Mouse (Mus musculus) thymus, postnatal 25 days (tissue): ENCODE measurements around the gene Rps6kb2.

Experiments used
- DNase-seq: peaks from one replicate; pipeline ENCODE4 v3.0.0; 2022

The Rps6kb2 gene

DNA sequence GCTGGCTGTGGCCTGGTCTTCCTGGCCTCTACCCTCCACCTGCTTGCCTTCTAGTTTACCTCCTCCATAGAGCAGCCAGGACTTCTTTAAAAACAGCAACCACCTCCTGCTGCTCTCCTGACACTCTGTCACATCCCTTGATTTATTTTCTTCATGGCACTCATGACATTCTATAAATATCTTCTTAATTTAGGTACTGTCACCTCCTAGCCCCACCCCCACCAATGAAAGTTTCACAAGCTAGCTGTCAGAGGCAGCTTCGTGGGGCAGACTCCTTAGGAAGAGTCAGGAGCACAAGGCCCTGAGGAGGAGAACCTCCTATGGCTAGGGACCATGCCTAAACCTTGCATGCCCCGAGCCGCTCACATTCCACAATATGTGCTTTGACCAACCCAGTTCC, 24.1 kb upstream of the Rps6kb2 start:
- DNase-seq = no peak

DNA sequence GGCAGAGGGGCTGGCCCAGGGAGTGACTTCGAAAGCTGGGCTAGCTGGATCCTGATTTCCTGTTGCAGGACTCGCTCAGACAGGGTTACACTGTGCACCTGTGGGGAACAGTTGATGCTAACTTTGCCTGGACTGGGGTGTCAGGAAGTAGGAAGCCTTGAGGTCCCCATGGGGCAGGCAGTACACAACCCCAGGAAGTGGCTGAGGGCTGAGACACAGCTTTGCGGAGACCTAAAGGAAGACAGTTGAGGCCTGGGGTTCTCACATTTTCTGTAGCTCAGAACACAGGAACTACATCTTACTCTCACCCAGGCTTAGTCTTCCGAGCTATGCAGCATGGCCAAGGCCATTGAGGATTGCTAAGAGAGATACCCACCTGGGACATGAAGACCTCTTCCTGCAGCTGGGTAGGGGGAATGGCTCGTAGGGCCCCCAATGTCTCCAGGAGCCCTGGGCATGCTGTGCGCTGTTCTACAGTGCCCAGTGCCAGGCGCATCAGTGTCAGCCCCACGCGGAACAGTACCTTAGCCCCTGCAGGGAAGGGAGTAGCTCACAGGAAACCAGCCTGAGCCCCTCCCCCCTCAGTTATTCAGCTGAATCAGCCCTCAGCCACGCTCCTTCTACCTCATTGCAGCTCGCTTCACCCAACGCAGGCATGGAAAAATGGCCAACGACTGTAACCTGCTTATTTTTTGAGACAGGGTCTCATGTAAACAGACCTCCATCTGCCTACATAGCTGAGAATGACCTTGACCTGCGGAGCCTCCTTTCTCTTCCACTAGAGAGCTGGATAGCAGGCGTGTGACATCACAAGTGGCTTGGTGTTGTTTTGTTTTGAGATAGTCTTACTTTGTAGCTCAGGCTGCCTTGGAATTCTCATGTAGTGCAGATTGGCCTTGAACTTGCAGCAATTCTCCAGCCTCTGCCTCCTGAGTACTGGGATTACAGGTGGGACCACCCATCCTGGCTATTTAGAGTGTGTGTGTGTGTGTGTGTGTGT, 22.1 kb upstream of the Rps6kb2 start:
- DNase-seq = peak; percentile 88

GRCm38 (mm10) chr19:4183689-4184088, 20.5 kb upstream of the Rps6kb2 start:
- no peak for DNase-seq

DNA sequence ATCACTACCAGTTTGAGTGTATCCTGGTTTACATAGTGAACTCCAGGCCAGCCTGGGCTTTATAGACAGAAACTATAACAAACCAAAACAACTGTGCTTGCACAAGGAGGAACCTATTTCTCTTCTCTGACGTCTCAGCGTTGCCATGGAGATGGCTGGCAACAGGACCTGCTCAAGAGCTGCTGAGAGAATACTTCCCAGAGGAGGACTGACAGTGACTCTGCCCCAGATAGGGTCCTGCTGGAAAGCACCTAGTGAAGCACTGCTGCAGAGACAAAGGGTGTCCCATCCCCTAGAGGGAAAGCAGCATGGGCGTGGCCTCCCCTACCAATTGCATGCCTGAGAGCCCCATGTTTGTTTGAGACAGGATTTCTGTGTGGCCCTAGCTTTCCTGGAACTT, 18.7 kb upstream of the Rps6kb2 start:
- DNase-seq = peak; percentile 41

DNA sequence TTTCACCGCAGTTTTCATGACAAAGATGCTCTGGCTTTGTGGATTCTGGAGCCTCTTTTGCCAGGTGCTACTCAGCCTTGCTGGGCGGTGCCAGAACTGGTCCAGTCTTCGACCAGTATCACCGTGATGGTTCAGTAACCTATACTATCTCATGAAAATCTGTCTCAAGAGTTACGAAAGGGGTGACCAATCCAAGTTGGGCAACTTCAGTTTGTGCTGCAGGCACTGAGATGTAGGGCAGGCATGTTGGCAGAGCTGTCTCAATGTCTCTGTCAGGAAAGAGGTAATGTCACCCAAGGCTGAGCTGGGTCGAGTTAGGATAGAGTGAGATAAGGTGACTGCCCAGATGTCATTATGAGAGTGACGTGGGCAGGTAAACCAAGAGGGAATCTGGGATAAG, 17.3 kb upstream of the Rps6kb2 start:
- no peak for DNase-seq

DNA sequence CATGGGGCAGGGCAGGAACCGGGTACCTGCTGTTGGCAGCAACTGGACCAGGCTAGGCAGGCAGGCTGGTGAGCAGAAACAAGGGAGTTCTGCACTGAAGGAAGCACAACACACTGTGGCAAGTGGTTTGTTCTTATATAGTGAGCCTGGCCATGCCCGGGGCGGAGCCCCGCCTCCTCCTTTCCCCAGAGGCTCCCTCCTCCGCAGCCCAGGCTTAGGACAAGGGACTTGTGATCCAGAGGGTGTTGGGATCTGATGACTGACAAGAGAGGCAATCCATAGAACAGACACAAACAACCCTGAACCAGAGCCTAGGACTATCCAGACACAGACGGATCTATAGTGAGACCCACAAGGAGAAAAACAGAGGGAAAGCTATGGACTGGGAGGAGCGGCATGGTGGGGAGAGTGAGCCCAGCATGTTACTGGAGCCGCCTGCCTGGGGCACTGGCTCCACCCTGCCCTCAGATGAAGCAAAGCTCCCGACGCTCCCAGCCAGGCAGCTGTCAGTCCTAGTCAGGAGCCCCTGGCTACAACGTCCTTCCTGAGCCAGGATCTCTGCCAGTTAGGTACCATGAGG, 12.3 kb upstream of the Rps6kb2 start, which contains the start of gene Carns1:
Carns1 (minus strand) TSS at position 112 of the 580 bp plus-strand sequence.
- no peak for DNase-seq

GRCm38 (mm10) chr19:4172925-4173324, 9.8 kb upstream of the Rps6kb2 start:
- DNase-seq = no peak

GRCm38 (mm10) chr19:4171393-4172290, 8.5 kb upstream of the Rps6kb2 start:
- DNase-seq = peak; percentile 27

GRCm38 (mm10) chr19:4170723-4171392, 7.7 kb upstream of the Rps6kb2 start:
- no peak for DNase-seq

DNA sequence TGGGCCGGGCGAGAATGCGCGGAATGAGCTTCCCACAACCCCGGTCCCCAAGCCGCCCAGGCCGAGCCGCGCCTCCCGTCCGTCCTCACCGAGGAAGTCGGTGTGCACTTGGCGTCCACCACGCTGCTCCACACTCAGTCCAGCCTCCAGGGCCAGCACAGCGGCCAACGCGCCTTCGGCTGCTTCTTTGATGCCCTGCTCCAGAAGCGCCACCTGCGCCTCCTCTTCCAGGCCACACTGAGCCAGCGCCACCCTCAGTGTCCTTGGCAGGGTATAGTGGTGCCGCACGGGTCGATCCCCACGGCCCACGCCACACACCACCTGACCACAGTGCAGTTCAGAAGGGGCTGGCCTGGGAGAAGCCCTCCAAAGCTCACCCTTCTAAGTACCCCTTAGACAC, 6.7 kb upstream of the Rps6kb2 start:
- no peak for DNase-seq

GRCm38 (mm10) chr19:4169378-4169784, 6.2 kb upstream of the Rps6kb2 start:
- DNase-seq = peak; percentile 100

DNA sequence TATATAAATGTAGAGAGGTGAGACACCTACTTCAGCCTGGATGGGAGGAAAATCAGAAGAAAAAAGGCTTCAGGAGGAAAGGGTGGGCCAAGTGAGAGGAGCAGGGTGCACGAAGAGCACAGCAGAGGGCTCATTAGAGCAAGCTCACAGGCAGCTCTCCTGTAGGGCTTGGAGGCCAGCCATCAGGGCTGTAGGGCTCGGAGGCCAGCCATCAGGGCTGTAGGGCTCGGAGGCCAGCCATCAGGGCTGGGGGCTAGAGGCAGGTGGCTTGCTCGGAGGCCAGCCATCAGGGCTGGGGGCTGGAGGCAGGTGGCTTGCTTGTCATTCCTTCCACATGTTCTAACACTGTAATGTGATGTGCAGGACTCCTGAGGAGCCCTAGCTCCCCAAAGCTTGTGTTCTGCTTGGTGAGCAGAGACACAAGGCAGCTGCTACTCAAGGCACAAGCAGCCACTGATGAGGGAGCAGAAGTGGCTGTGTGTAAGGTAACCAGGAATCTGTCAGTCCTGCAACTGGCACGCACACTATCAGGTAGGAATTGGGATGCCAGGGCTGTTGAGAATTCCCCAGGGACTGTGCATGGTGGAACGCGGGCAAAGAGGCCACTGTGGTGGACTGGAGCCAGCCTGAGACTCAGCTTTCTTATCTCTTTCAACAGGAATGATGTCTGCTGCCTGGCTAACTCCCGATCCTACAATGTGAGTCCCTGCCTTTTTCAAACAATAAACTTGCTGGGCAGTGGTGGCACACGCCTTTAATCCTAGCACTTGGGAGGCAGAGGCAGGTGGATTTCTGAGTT, 3.7 kb upstream of the Rps6kb2 start:
- DNase-seq = no peak

DNA sequence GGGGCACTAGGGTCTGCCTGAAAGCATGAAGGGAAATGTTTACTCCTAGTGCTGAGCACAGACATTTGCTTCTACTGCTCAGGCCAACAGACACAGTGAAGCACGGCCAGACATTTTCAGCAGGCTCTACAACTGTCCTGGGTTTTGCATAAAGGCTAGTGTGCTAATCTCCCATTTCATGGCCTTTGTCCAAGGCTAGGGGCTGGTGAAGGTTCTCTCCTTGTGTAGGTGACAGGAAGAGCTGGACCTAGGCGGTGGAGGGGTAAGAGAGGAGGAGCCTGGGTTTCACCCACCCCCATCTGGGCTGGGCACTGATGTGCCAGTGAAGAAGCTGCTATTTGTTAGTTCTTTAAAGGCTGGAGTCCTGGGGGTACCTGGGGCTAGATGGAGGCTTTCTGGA, 1.6 kb upstream of the Rps6kb2 start:
- no peak for DNase-seq

- no peak for DNase-seq
Observed at GRCm38 (mm10) chr19:4164100-4164499, 946 bp upstream of the Rps6kb2 start.

DNA sequence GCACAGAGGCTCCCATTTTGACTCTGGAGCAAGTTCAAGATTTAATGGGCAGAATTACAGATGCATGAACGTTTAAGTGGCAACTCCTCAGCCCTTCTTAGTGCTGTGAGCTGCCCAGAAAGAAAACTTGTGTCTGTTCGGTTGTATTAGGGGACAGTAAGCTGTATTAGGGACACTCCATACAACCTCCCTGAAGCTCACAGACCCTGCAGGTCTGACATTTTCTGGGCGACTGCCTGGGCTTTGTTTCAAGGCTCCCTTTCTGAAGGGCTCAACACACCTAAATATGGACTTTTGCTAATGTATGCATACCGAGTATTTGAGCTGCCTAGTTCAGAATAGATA, 361 bp upstream of the Rps6kb2 start:
- no peak for DNase-seq

- DNase-seq = no peak
Observed at GRCm38 (mm10) chr19:4159049-4159448, 4.1 kb downstream of the Rps6kb2 start.

- no peak for DNase-seq
Observed at GRCm38 (mm10) chr19:4156771-4157170, 6.4 kb downstream of the Rps6kb2 start.

GRCm38 (mm10) chr19:4156073-4156579, 7.0 kb downstream of the Rps6kb2 start:
- peak; percentile 52 for DNase-seq

GRCm38 (mm10) chr19:4155223-4156072, 7.7 kb downstream of the Rps6kb2 start:
- peak; percentile 57 for DNase-seq

GRCm38 (mm10) chr19:4154437-4155222, 8.5 kb downstream of the Rps6kb2 start:
- peak; percentile 85 for DNase-seq
